Mouse (Mus musculus) C2C12 (cell line): ENCODE measurements around the gene Gm15217.

Source experiments
- CEBPB ChIP-seq: IDR thresholded peaks from one replicate; pipeline ENCODE4 v1.6.1; 2011; ENCODE audit warnings: low read depth, mild to moderate bottlenecking, control low read depth, moderate library complexity
- CTCF ChIP-seq: IDR thresholded peaks from one replicate; pipeline ENCODE4 v1.5.1; 2011; ENCODE audit not compliant: control insufficient read depth, insufficient read depth, insufficient read length
- USF1 ChIP-seq: IDR thresholded peaks from one replicate; pipeline ENCODE4 v1.6.1; 2011; ENCODE audit warnings: low read depth, mild to moderate bottlenecking, control low read depth, moderate library complexity

DNA sequence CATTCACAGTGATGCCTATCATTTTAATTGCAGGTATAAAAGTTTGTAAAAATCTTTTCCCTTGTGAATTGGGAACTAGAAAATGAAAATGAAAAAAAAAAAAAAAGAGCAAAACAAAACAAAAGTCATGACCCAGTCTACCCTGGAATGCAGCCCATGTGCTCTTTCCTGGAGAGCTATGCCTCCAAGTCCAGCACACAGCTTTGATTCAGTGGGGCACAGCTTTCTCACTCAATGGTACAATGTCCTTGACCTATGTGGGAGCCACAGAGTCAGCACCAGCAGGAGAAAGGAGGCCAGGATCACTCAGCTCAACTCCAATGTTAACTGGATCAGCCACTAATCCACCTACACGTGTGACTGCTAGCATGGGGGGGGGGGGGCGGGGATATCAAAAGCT lies 20.7 kb downstream of the Gm15217 start:
- TF ChIP-seq CTCF, result no peak
- no peak for TF ChIP-seq CEBPB
- no peak for TF ChIP-seq USF1
